Mouse (Mus musculus): ENCODE results near the gene Letm1. TPM values are rescaled to one million over a fixed set of nuclear protein-coding genes. Genes with fewer than 3 reads are reported as not detected.

Gene Letm1
- polyA plus RNA-seq, 1 experiment, result 91.6 TPM

DNA sequence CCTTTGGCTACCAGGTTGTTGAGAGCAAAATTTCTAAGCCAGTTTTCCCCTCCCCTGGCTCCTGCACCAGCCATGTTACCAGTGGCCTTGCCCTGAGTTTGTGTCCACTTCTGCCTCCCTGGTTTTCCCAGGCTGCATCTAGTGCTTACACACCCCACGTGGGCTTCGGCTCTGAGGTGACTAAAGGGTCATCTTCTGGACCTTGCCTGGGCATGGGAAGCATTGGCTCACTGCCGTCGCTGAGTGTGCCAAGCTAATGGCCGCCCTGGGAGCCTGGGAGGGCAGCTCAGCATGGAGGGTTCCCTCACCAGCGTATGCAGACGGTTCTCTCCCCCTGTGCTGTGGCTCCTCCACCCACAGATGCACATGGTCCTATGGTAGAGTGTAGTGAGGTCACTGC, 53.8 kb downstream of the Letm1 start:
- DNase-seq, result peak; percentile 94
- TF ChIP-seq CTCF (conservative IDR thresholded peaks at IDR 0.05; ENCODE audit: insufficient read depth, insufficient read length, low read depth, low read length) (no peak), POLR2A (IDR thresholded peaks at IDR 0.05; ENCODE audit: low read depth, low read length) (no peak)
- no peaks in the 10 kb centered on the region for H3K27me3 ChIP-seq (replicated peaks; ENCODE audit: control insufficient read depth, insufficient read depth, low read length)
- no peak overlapping the region for H3K27ac ChIP-seq (ENCODE audit: insufficient read depth, low read depth, low read length)
- H3K4me1 ChIP-seq (ENCODE audit: control insufficient read depth, insufficient read depth, low read length), result peaks cover 23% of the 10 kb centered on the region
- no peaks in the 10 kb centered on the region for H3K36me3 ChIP-seq (ENCODE audit: control insufficient read depth, insufficient read depth, low read length)
- no peak overlapping the region for H3K4me3 ChIP-seq (ENCODE audit: insufficient read depth, low read depth, low read length)
- WGBS, result 62% methylated on average over 7 of the region's 7 CpGs

GRCm38 (mm10) chr5:33726891-33727290, 55.7 kb downstream of the Letm1 start:
- H3K27ac ChIP-seq (ENCODE audit: insufficient read depth, low read depth, low read length), result no peak overlapping the region; the same call in 1 of the 2 replicates
- no peaks in the 10 kb centered on the region for H3K27me3 ChIP-seq (replicated peaks; ENCODE audit: control insufficient read depth, insufficient read depth, low read length)
- 59% methylated on average over 1 of the region's 1 CpGs for WGBS
- peaks cover 23% of the 10 kb centered on the region for H3K4me1 ChIP-seq (ENCODE audit: control insufficient read depth, insufficient read depth, low read length)
- H3K36me3 ChIP-seq (ENCODE audit: control insufficient read depth, insufficient read depth, low read length), result no peaks in the 10 kb centered on the region
- no peak for DNase-seq
- TF ChIP-seq CTCF (conservative IDR thresholded peaks at IDR 0.05; ENCODE audit: insufficient read depth, insufficient read length, low read depth, low read length) (no peak), POLR2A (IDR thresholded peaks at IDR 0.05; ENCODE audit: low read depth, low read length) (no peak)
- H3K4me3 ChIP-seq (ENCODE audit: insufficient read depth, low read depth, low read length), result no peak overlapping the region

DNA sequence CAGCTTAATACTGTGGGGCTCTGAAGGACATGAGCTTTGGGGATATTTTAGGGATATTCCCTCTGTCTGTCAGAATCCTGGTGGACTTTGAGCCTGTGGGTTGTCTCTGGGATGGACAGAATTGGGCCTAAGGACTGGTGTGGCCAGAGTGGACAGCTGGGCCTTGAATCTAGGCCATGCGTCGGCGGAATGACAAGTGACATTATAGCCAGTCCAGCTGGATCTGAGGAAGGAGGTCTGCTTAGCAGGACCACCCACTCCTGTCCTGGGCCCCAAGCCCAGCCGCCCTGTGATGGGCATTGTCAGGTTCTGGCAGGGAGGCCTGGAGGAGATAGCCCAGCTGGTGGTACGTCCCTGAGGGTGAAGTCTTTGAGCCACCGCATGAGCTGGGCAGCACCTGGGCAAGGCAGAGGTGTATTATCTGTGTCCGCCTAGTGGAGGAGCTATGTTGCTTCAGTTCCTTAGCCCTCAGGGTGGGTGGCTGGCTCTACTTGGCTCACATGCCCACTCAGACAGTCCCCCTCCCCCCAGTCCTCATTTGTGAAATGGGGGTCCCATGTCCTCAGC, 56.5 kb downstream of the Letm1 start:
- no peaks in the 10 kb centered on the region for H3K36me3 ChIP-seq (ENCODE audit: control insufficient read depth, insufficient read depth, low read length)
- no peak for DNase-seq
- WGBS, result 73% methylated on average over 7 of the region's 7 CpGs
- H3K4me3 ChIP-seq (ENCODE audit: insufficient read depth, low read depth, low read length), result no peak overlapping the region
- no peak overlapping the region; the same call in none of the 2 replicates for H3K27ac ChIP-seq (ENCODE audit: insufficient read depth, low read depth, low read length)
- H3K27me3 ChIP-seq (replicated peaks; ENCODE audit: control insufficient read depth, insufficient read depth, low read length), result no peaks in the 10 kb centered on the region
- H3K4me1 ChIP-seq (ENCODE audit: control insufficient read depth, insufficient read depth, low read length), result peaks cover 26% of the 10 kb centered on the region
- TF ChIP-seq CTCF (conservative IDR thresholded peaks at IDR 0.05; ENCODE audit: insufficient read depth, insufficient read length, low read depth, low read length), result no peak
- TF ChIP-seq POLR2A (IDR thresholded peaks at IDR 0.05; ENCODE audit: low read depth, low read length), result no peak

DNA sequence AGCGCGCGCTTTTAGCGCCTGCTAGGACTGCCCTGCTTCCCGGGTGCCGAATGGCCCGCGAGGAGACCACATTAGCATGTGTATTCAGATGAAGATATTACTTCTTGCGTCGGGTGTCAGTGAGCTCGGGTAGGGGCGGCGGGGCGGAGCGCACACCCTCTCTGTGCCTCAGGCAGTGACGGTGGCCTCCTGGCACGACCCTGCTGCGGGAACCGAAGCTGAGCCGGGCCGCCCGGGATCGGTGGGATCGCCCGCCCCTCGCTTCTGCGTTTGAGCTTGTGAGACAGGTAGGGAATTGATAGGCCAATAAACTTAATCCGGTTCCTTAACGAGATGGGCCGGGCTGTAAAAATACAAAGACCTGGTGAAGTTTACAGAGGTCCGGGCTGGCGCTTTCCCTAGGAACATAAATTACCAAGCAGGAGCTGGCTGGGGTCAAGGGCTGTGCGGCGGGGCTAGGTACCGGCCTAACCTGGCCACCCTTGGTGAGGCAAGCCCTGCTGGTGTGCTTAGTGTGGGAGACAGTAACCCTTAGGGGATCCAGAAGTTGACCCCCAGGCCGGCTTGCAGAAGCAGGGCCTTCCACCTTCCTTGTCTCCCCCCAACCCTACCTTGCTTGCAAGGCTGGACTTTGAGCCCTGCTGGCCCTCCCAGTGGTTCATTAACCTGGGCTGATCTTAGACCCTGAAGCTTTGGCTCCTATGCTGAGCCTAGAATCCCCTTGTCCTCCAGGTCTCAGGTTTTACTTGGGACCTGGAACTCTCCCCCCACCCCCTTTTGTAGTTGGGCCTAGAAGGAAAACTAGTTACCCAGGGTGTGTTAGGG, 58.8 kb downstream of the Letm1 start:
- WGBS, result 32% methylated on average over 36 of the region's 36 CpGs
- no peaks in the 10 kb centered on the region for H3K27me3 ChIP-seq (replicated peaks; ENCODE audit: control insufficient read depth, insufficient read depth, low read length)
- peak overlapping the region; percentile 96 for H3K27ac ChIP-seq (ENCODE audit: insufficient read depth, low read depth, low read length)
- H3K4me3 ChIP-seq (ENCODE audit: insufficient read depth, low read depth, low read length), result peak overlapping the region; percentile 88
- peak; percentile 89 for DNase-seq
- H3K4me1 ChIP-seq (ENCODE audit: control insufficient read depth, insufficient read depth, low read length), result peaks cover 21% of the 10 kb centered on the region
- TF ChIP-seq POLR2A (IDR thresholded peaks at IDR 0.05; ENCODE audit: low read depth, low read length), result no peak
- no peak for TF ChIP-seq CTCF (conservative IDR thresholded peaks at IDR 0.05; ENCODE audit: insufficient read depth, insufficient read length, low read depth, low read length)
- H3K36me3 ChIP-seq (ENCODE audit: control insufficient read depth, insufficient read depth, low read length), result no peaks in the 10 kb centered on the region

DNA sequence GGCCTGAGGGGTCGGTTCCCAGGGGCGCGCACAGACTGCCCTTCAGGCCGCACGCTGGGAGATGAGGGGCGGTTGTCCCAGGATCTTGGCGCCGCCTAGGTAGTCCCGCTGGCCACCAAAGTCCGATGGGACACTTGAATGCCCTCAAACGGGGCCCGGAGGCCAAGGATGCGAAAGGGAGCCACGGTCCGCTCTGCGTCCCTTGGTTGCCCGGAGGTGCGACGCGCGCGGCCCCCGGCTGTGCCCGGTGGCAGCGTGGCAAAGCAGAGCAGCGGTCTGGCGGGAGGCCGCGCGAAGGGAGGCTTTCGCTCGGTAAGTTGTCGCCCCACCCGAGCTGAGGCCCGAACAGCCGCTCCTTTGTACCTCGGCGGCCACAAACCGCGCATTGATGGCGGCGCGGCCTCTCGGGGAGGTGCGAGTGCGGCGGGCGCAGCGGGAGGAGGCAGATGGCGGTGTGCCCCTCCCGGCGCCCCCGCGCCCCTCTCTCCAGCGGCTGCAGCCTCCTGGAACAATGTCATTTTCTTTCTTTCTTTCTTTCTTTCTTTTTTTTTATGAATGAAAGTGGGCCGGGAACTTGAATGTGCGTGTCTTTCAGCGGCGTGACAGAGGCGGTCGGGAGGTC, 59.5 kb downstream of the Letm1 start:
- TF ChIP-seq POLR2A (IDR thresholded peaks at IDR 0.05; ENCODE audit: low read depth, low read length) (no peak), CTCF (conservative IDR thresholded peaks at IDR 0.05; ENCODE audit: insufficient read depth, insufficient read length, low read depth, low read length) (no peak)
- no peak for DNase-seq
- H3K4me3 ChIP-seq (ENCODE audit: insufficient read depth, low read depth, low read length), result peak overlapping the region; percentile 88
- WGBS, result 4% methylated on average over 61 of the region's 61 CpGs
- no peaks in the 10 kb centered on the region for H3K27me3 ChIP-seq (replicated peaks; ENCODE audit: control insufficient read depth, insufficient read depth, low read length)
- H3K4me1 ChIP-seq (ENCODE audit: control insufficient read depth, insufficient read depth, low read length), result peaks cover 21% of the 10 kb centered on the region
- peak overlapping the region; percentile 96 for H3K27ac ChIP-seq (ENCODE audit: insufficient read depth, low read depth, low read length)
- no peaks in the 10 kb centered on the region for H3K36me3 ChIP-seq (ENCODE audit: control insufficient read depth, insufficient read depth, low read length)

DNA sequence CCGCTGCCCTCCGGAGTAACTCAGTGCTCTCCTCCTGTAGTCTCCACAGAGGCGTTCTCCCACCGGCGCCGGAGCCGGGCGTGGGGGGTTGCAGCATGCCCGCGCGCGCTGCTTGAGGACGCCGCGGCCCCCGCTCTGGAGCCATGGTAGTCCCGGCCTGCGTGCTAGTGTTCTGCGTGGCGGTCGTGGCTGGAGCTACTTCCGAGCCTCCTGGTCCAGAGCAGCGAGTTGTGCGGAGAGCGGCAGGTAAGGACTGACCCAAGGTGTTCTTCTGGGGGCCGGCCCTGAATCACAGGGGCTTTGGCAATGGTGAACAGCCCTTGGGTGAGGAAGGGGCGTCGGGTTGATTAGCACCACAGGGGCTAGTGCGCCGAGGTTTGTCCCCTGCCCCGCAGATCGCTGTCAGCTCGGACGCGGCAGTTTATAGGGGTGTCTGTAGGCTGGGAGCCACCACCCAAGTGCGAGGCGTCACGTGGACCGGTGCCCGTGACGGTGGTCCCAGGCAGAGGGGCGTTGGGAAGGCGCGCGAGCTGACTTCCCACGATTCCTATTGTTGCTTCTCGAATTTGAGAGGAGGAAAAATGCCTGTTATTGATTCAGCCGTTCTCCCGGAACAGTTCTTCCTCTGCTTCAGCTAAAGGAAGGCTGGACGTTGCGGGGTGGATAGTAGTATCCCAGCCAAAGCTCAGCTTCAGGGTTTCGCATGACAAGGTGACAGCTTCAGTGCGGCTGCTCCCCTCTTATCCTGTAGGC, 60.2 kb downstream of the Letm1 start:
- TF ChIP-seq POLR2A (IDR thresholded peaks at IDR 0.05; ENCODE audit: low read depth, low read length) (no peak), CTCF (conservative IDR thresholded peaks at IDR 0.05; ENCODE audit: insufficient read depth, insufficient read length, low read depth, low read length) (no peak)
- no peaks in the 10 kb centered on the region for H3K36me3 ChIP-seq (ENCODE audit: control insufficient read depth, insufficient read depth, low read length)
- H3K4me3 ChIP-seq (ENCODE audit: insufficient read depth, low read depth, low read length), result peak overlapping the region; percentile 88
- H3K27ac ChIP-seq (ENCODE audit: insufficient read depth, low read depth, low read length), result peak overlapping the region; percentile 96
- WGBS, result 1% methylated on average over 53 of the region's 53 CpGs
- H3K4me1 ChIP-seq (ENCODE audit: control insufficient read depth, insufficient read depth, low read length), result peaks cover 21% of the 10 kb centered on the region
- no peaks in the 10 kb centered on the region for H3K27me3 ChIP-seq (replicated peaks; ENCODE audit: control insufficient read depth, insufficient read depth, low read length)
- DNase-seq, result no peak

All from kidney, adult 2 months (tissue).